Mouse (Mus musculus): ENCODE results near the gene Rps6kb1.

GRCm38 (mm10) chr11:86590579-86590978, 46.0 kb upstream of the Rps6kb1 start:
- TF ChIP-seq CTCF (IDR thresholded peaks at IDR 0.05; ENCODE audit: extremely low read depth, insufficient read length, insufficient replicate concordance, low read depth, low read length) (no peak), POLR2A (IDR thresholded peaks at IDR 0.05; ENCODE audit: low read depth, low read length) (no peak)

All from small intestine, adult 2 months (tissue).